Mouse (Mus musculus) E14TG2a.4 (cell line): ENCODE data around the gene Cgref1.

Experiments
- CTCF ChIP-seq: conservative IDR thresholded peaks from 2 replicates; pipeline ENCODE4 v1.5.1; 2014; ENCODE audit warnings: low read length
- NANOG ChIP-seq: IDR thresholded peaks from 2 replicates; pipeline ENCODE4 v1.6.1; 2014; ENCODE audit warnings: borderline replicate concordance, low read length, mixed read lengths
- POU5F1 ChIP-seq: IDR thresholded peaks from 2 replicates; pipeline ENCODE4 v1.6.1; 2014; ENCODE audit warnings: low read length, borderline replicate concordance

GRCm38 (mm10) chr5:30914101-30914635, 31.2 kb downstream of the Cgref1 start:
- TF ChIP-seq CTCF: no peak
- no peak for TF ChIP-seq NANOG
- TF ChIP-seq POU5F1: no peak
